Mouse (Mus musculus) gastrocnemius, adult 8-10 months (tissue): ENCODE results near the gene Zar1l. TPM values are rescaled to one million over a fixed set of nuclear protein-coding genes. Genes with fewer than 3 reads are reported as not detected.

Experiments
- DNase-seq, 2 experiments: peaks; one replicate each; pipeline ENCODE4 v3.0.0; 2022; ENCODE audit warnings: low spot score in 2 of 2
- total RNA-seq, 4 experiments: library from RNA; stranded (reverse); gene quantifications; 2 replicates each; pipeline ENCODE4 v1.2.4; 2022

Zar1l gene
- total RNA-seq, 4 experiments from 2014 or later: not detected

- DNase-seq: no peak
These were observed 32.8 kb downstream of the Zar1l start for GRCm38 (mm10) chr5:150485198-150485597.

GRCm38 (mm10) chr5:150478612-150479011, 39.4 kb downstream of the Zar1l start:
- no peak for DNase-seq

GRCm38 (mm10) chr5:150477364-150477763, 40.6 kb downstream of the Zar1l start:
- no peak for DNase-seq

- DNase-seq: no peak
These were observed 49.5 kb downstream of the Zar1l start for GRCm38 (mm10) chr5:150468431-150468830.

GRCm38 (mm10) chr5:150466132-150466531, 51.8 kb downstream of the Zar1l start:
- peak; percentile 79 to 88 for DNase-seq

GRCm38 (mm10) chr5:150465218-150465617, 52.7 kb downstream of the Zar1l start:
- DNase-seq: no peak

- no peak for DNase-seq
These were observed 53.2 kb downstream of the Zar1l start for GRCm38 (mm10) chr5:150464721-150465120.

GRCm38 (mm10) chr5:150459801-150460200, 58.2 kb downstream of the Zar1l start:
- DNase-seq: no peak

- no peak for DNase-seq
These were observed 59.8 kb downstream of the Zar1l start for GRCm38 (mm10) chr5:150457904-150458739.

- DNase-seq: no peak
These were observed 60.6 kb downstream of the Zar1l start for GRCm38 (mm10) chr5:150457165-150457903.

Other genes starting within 250 kb of the Zar1l start
- gene Brca2, start 4.5 kb upstream of the Zar1l start, total RNA-seq: 1 to 10 TPM; 1.3 to 2.0 (median 1.5) TPM
- 1 to 10 TPM; 2.2 to 3.1 (median 2.5) TPM for gene N4bp2l1, start 79.0 kb upstream of the Zar1l start, total RNA-seq
- 10 to 100 TPM; 22.3 to 30.2 (median 28.4) TPM for gene N4bp2l2, start 148.0 kb upstream of the Zar1l start, total RNA-seq
- 10 to 100 TPM; 21.0 to 24.1 (median 22.8) TPM for gene Pds5b, start 155.6 kb upstream of the Zar1l start, total RNA-seq